Mouse (Mus musculus): ENCODE results near the gene Cep131.
A peak's percentile ranks its signal among the peaks of the same experiment; 100 is the strongest.

The Cep131 gene

GRCm38 (mm10) chr11:120098588-120099511 lies 12.2 kb upstream of the Cep131 start, which contains the start of the genes Tepsin and Ndufaf8:
TSS of gene Tepsin (minus strand) at chr11:120098731.
TSS of gene Ndufaf8 (plus strand) at chr11:120098928.
- DNase-seq (ENCODE audit: low spot score in 2 of 2), result peak; percentile 100

GRCm38 (mm10) chr11:120092817-120093591 lies 6.4 kb upstream of the Cep131 start:
- DNase-seq (ENCODE audit: low spot score in 2 of 2), result no peak

- no peak for DNase-seq (ENCODE audit: low spot score in 2 of 2)
Observed at GRCm38 (mm10) chr11:120090661-120091060, 4.0 kb upstream of the Cep131 start.

- DNase-seq (ENCODE audit: low spot score in 2 of 2), result peak in 1 of 2 experiments; percentile 36
Observed at GRCm38 (mm10) chr11:120085891-120086627, 568 bp downstream of the Cep131 start.

GRCm38 (mm10) chr11:120080282-120080681 lies 6.3 kb downstream of the Cep131 start:
- DNase-seq (ENCODE audit: low spot score in 2 of 2), result no peak

- DNase-seq (ENCODE audit: low spot score in 2 of 2), result no peak
Observed at GRCm38 (mm10) chr11:120076191-120076590, 10.4 kb downstream of the Cep131 start.

- no peak for DNase-seq (ENCODE audit: low spot score in 2 of 2)
Observed at GRCm38 (mm10) chr11:120072986-120073647, 13.5 kb downstream of the Cep131 start.

- no peak for DNase-seq (ENCODE audit: low spot score in 2 of 2)
Observed at GRCm38 (mm10) chr11:120071731-120072320, 14.8 kb downstream of the Cep131 start.

- DNase-seq (ENCODE audit: low spot score in 2 of 2), result no peak
Observed at GRCm38 (mm10) chr11:120071065-120071464, 15.6 kb downstream of the Cep131 start.

GRCm38 (mm10) chr11:120070286-120070930 lies 16.2 kb downstream of the Cep131 start:
- DNase-seq (ENCODE audit: low spot score in 2 of 2), result no peak

GRCm38 (mm10) chr11:120069261-120069660 lies 17.4 kb downstream of the Cep131 start:
- DNase-seq (ENCODE audit: low spot score in 2 of 2), result no peak

- DNase-seq (ENCODE audit: low spot score in 2 of 2), result no peak
Observed at GRCm38 (mm10) chr11:120067834-120068233, 18.8 kb downstream of the Cep131 start.

GRCm38 (mm10) chr11:120065291-120065690 lies 21.3 kb downstream of the Cep131 start:
- DNase-seq (ENCODE audit: low spot score in 2 of 2), result peak; percentile 41 to 43

- no peak for DNase-seq (ENCODE audit: low spot score in 2 of 2)
Observed at GRCm38 (mm10) chr11:120064668-120065040, 22.0 kb downstream of the Cep131 start.

- DNase-seq (ENCODE audit: low spot score in 2 of 2), result no peak
Observed at GRCm38 (mm10) chr11:120064006-120064667, 22.5 kb downstream of the Cep131 start.

- DNase-seq (ENCODE audit: low spot score in 2 of 2), result no peak
Observed at GRCm38 (mm10) chr11:120063326-120063725, 23.3 kb downstream of the Cep131 start.

- no peak for DNase-seq (ENCODE audit: low spot score in 2 of 2)
Observed at GRCm38 (mm10) chr11:120060634-120061033, 26.0 kb downstream of the Cep131 start.

- no peak for DNase-seq (ENCODE audit: low spot score in 2 of 2)
Observed at GRCm38 (mm10) chr11:120055953-120056732, 30.5 kb downstream of the Cep131 start.

- DNase-seq (ENCODE audit: low spot score in 2 of 2), result no peak
Observed at GRCm38 (mm10) chr11:120053846-120054245, 32.8 kb downstream of the Cep131 start.
